Mouse (Mus musculus) ovary, postnatal 14 days (tissue): ENCODE measurements at regions not wholly inside any gene's neighbourhood (a gene's known extent, or its start where the extent isn't known, plus 50 kb on each side); places are given as distances from the start of the nearest gene placed in this dataset.

Experiments used
- DNase-seq: peaks from one replicate; pipeline ENCODE4 v3.0.0; 2022; ENCODE audit warnings: low spot score

GRCm38 (mm10) chr1:133474546-133474945 lies 50.4 kb upstream of the Sox13 start:
- no peak for DNase-seq
